Mouse (Mus musculus): ENCODE results near the gene Fam71b. TPM values are rescaled to one million over a fixed set of nuclear protein-coding genes. Genes with fewer than 3 reads are reported as not detected.
"Not testable (repeated sequence)": the region's sequence is repeated elsewhere in the genome, so short reads cannot be mapped to it uniquely, and the experiment has no call there.

Gene Fam71b
- polyA plus RNA-seq, 1 experiment from 2014 or later: not detected

DNA sequence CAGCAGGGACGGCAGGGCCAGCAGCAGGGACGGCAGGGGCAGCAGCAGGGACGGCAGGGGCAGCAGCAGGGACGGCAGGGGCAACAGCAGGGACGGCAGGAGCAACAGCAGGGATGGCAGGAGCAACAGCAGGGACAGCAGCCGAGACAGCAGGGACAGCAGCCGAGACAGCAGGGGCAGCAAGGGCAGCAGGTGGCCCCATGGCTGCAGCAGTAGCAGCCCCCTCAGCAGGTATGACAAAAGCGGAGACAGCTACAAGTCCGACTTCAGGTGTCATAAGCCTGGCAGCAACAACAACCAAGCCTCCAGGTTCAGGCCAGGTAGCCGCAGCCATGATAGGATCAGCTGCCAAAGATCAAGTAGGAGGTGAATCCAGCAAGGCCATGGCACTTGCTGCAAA is 10.4 kb downstream of the Fam71b start:
- Histone ChIP-seq H3K9me3 (replicated peaks) (no peaks in the 10 kb centered on the region), H3K27me3 (no peaks in the 10 kb centered on the region), H3K4me3 (no peak overlapping the region), H3K27ac (no peak overlapping the region), H3K36me3 (ENCODE audit: poor library complexity, severe bottlenecking) (no peaks in the 10 kb centered on the region), H3K4me2 (no peak overlapping the region), H3K4me1 (no peaks in the 10 kb centered on the region), H3K9ac (no peak overlapping the region)
- 42% methylated on average over 10 of the region's 10 CpGs for WGBS
- no peak for ATAC-seq

DNA sequence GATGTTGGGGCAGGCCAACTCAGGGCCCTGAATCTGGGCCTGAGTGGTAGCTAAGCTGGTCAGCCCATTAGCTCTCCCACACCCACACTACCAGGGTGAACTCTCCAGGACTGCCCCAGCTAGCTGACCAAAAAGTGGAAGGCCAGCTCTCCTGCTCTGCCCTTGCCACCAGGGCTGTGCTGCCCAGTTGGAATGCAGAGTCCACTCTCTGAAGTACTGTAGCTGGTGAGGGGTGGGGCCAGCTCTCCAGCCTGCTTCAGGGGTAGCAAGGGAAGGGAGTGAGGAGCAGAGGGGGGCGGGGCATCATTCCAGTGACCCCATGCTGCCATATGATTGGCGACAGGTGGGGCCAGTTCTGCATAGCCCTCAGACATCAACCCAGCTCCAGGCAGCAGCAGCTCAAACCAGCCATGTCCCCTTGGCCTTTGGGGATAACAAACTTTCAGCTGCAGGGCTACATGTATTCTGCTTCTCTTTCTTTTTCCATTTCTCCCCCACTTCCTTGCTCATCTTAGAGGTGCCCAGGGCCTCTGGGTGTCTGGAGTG is 13.7 kb downstream of the Fam71b start:
- Histone ChIP-seq H3K36me3 (ENCODE audit: poor library complexity, severe bottlenecking) (no peaks in the 10 kb centered on the region), H3K9me3 (replicated peaks) (no peaks in the 10 kb centered on the region), H3K27me3 (no peaks in the 10 kb centered on the region), H3K4me3 (no peak overlapping the region), H3K4me2 (no peak overlapping the region), H3K27ac (no peak overlapping the region), H3K9ac (no peak overlapping the region), H3K4me1 (no peaks in the 10 kb centered on the region)
- WGBS: 63% methylated on average over 2 of the region's 2 CpGs
- no peak for ATAC-seq

DNA sequence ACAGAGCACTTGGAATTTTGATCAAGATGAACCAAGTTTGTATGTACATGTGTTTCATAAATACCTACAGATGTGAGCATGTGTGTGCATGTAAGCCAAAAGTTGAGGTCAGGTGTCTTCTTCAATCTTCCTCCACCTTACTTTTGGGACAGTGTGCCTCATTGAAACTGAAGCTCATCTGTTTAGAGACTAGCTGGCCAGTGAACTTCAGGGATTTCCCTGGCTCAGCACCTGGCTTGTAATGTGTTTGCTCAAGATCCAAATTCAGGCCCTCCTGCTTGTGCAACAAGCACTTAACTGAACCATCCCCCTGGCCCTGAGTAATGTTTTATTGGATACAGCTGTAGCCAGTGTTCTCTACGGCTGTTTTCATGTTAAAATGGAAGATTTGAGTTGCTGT is 22.1 kb downstream of the Fam71b start:
- Histone ChIP-seq H3K27me3 (no peaks in the 10 kb centered on the region), H3K9me3 (replicated peaks) (no peaks in the 10 kb centered on the region), H3K4me3 (no peak overlapping the region), H3K9ac (no peak overlapping the region), H3K27ac (no peak overlapping the region), H3K36me3 (ENCODE audit: poor library complexity, severe bottlenecking) (no peaks in the 10 kb centered on the region), H3K4me2 (no peak overlapping the region), H3K4me1 (no peaks in the 10 kb centered on the region)
- WGBS: 81% methylated on average over 1 of the region's 1 CpGs
- no peak for ATAC-seq

DNA sequence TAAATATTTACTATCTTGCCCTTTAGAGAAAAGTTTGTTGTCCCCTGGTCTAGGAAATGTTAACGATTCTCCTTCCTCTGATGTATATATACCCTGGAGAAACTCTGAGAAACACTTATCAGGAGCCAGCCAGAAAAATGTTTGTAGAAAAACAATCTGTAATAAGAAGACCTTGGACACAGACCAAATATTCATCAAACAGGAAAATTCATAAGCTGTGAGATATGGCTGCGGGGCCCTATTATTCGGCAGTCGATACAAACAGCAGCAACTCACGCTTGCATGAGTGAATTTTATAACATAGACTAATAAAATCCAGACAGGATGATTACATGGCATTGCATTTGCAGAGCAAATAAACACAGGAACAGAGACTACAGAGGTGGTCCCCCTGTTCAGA is 22.5 kb downstream of the Fam71b start:
- H3K36me3 ChIP-seq (ENCODE audit: poor library complexity, severe bottlenecking): no peaks in the 10 kb centered on the region
- no peaks in the 10 kb centered on the region for H3K9me3 ChIP-seq (replicated peaks)
- H3K4me3 ChIP-seq: no peak overlapping the region
- H3K4me2 ChIP-seq: no peak overlapping the region
- 90% methylated on average over 5 of the region's 5 CpGs for WGBS
- H3K27me3 ChIP-seq: no peaks in the 10 kb centered on the region
- no peak overlapping the region for H3K27ac ChIP-seq
- no peak overlapping the region for H3K9ac ChIP-seq
- ATAC-seq: no peak
- no peaks in the 10 kb centered on the region for H3K4me1 ChIP-seq

DNA sequence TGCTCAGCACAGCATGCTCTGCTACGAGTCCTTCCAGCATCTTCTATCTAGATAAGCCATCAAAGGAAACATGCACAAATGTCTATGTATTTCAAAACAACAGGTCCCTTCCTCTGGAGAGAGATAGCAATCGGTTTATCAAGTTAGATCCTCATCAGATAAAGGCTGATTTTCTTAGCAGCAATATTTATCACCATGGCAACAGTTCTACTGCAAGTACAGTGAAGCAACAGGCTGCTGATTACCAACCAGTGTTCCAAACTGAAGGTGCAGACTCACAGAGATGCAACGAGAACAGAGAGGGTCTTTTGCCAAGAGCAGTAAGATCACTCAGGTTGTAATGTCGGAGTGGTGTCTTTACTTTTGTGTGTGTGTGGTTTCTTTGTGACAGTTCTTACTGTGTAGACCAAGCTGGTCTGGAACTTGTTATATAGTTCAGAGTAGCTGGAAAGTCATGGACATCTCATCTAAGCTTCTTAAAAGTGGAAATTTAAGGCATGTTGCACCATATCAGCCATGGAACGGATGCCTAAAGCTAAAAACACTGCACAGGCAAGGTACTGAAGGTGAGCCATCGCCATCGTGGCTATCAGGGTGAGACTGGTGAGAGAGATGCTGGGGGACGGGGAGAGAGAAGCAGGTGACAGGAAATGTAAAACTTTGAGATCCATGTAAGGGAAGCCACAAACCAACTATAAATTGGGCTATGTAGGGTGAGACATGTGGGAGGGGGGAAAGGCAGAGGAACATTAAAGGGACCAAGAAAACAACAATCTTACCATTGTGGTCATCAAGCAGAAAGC is 24.9 kb downstream of the Fam71b start:
- WGBS: 88% methylated on average over 8 of the region's 8 CpGs
- no peak for ATAC-seq
- no peak overlapping the region for H3K27ac ChIP-seq

DNA sequence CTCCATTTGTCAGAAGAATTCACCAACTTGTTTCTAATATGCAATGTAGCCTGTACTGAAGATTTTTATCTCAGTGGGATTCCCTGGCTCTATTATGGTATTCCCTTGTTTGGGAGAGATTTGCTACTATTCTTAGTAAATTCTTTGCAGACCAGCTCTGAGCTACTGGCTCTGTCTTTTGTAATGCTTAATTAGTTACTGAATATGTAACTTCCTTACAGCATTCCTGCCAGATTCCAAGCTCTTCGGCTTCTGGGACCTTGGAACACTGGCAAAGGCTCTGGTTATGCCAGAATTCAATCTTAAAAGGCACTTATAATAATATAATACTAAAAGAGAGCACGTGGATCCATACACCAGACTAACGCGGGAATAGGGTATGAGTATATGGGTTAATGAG is 31.8 kb downstream of the Fam71b start:
- H3K9ac ChIP-seq; H3K36me3 ChIP-seq (ENCODE audit: poor library complexity, severe bottlenecking); H3K4me2 ChIP-seq; H3K9me3 ChIP-seq (replicated peaks); H3K27me3 ChIP-seq; ATAC-seq; H3K27ac ChIP-seq; H3K4me1 ChIP-seq; H3K4me3 ChIP-seq: not testable (repeated sequence)
- WGBS: 36% methylated on average over 4 of the region's 4 CpGs

More for the DNA sequence above, 24.9 kb downstream of the Fam71b start:
- no peaks in the 10 kb centered on the region for H3K9me3 ChIP-seq (replicated peaks)
- no peaks in the 10 kb centered on the region for H3K4me1 ChIP-seq
- H3K4me2 ChIP-seq: no peak overlapping the region
- no peaks in the 10 kb centered on the region for H3K36me3 ChIP-seq (ENCODE audit: poor library complexity, severe bottlenecking)
- H3K9ac ChIP-seq: no peak overlapping the region
- no peaks in the 10 kb centered on the region for H3K27me3 ChIP-seq
- H3K4me3 ChIP-seq: no peak overlapping the region

DNA sequence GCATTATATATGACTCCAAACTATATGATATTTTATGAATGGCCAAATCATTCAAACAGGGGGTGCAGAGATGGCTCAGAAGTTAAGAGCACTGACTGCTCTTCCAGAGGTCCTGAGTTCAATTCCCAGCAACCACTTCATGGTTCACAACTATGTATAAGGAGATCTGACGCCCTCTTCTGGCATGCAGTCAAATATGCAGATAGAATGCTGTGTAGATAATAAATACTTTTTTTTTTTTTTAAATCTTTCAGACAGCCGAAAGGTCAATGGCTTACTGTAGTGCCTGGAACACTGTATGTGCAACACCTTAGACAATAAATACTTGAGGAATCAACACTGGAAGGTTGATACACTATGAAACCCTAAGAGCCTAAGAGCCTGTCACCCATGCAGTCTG is 33.8 kb downstream of the Fam71b start:
- Histone ChIP-seq H3K4me1 (no peaks in the 10 kb centered on the region), H3K36me3 (ENCODE audit: poor library complexity, severe bottlenecking) (no peaks in the 10 kb centered on the region), H3K27me3 (no peaks in the 10 kb centered on the region), H3K9me3 (replicated peaks) (no peaks in the 10 kb centered on the region), H3K4me3 (no peak overlapping the region), H3K9ac (no peak overlapping the region), H3K27ac (no peak overlapping the region), H3K4me2 (no peak overlapping the region)
- ATAC-seq: no peak
- 90% methylated on average over 2 of the region's 2 CpGs for WGBS

DNA sequence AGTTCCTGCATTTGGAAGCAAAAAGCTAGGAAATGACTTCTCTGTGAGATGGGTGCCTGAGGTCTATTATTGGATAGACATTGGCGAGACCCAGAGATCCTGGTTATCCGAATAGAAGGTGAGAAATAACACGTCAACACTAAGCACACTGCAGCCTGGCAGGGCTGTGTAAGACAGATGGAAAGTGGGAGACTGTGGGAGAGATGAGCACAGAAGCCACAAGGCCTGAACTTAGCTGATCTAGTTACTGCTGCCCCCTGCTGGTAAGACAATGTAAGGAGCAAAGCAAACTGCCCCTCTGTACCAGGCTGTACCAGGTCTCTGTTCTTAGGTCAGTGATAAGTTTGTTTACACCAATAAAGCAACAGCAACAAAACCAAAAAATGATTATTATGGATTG is 34.8 kb downstream of the Fam71b start:
- WGBS: 21% methylated on average over 3 of the region's 3 CpGs
- Histone ChIP-seq H3K9ac (no peak overlapping the region), H3K27ac (no peak overlapping the region)

DNA sequence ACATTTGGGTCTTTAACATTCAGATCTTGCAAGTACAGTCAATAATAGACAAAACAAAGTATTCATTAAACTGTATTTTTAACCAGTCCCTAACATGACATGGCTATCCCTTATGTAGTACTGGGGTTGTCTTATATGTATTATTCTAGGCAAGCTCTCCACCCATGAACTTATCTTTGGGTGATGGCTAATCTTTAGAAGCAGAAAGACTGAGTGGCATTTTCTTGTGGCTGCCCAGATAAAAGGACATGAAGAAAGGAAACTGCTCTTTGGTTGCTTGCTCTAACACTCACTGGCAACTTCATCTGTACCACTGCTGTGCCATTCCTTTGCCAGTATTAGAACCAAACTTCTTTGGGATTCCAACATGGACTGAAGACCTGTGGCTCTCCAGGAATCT is 39.0 kb downstream of the Fam71b start:
- Histone ChIP-seq H3K27ac (no peak overlapping the region), H3K9me3 (replicated peaks) (no peaks in the 10 kb centered on the region), H3K4me1 (peaks cover 11% of the 10 kb centered on the region), H3K4me2 (no peak overlapping the region), H3K4me3 (no peak overlapping the region), H3K27me3 (no peaks in the 10 kb centered on the region), H3K36me3 (ENCODE audit: poor library complexity, severe bottlenecking) (peaks cover 8% of the 10 kb centered on the region), H3K9ac (no peak overlapping the region)
- no peak for ATAC-seq

More for the DNA sequence above, 34.8 kb downstream of the Fam71b start:
- Histone ChIP-seq H3K4me1 (peaks cover 2% of the 10 kb centered on the region; the same call in 1 of the 2 replicates), H3K27me3 (no peaks in the 10 kb centered on the region), H3K36me3 (ENCODE audit: poor library complexity, severe bottlenecking) (no peaks in the 10 kb centered on the region), H3K4me3 (no peak overlapping the region), H3K9me3 (replicated peaks) (no peaks in the 10 kb centered on the region), H3K4me2 (no peak overlapping the region)
- ATAC-seq: peak; percentile 94

DNA sequence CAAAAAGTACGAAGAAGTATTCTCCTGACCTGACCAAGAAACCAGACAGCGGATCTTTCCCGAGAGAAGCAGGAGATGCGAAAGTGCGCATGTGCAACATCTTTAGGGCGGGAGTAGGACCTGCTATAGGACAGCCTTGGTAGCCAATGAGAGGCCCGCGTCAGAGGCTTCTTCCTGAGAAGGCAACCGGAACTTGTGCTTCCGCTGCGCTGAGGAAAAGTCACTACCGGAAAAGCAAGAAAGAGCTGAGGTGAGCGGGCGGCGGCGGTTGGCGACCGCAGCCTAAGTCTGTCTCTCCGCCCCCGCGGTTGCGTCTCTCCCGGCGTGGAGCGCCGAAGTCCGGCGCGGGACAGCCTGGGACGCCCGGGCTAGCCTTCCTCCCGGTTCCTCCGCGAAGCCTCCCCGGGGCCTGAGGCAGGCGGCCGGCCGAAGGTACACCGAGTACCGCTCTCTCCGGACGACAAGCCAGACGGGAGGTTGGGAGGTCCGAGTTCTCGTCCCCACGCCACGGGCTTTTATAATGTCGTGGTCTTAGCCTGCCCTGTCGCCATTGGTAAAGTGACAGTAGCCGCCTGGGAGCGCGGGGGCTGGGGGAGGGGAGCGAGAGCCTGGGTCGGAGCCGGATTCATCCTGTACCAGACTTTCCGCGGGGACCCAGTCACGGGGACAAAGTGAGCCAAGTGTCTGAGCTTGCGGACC is 40.5 kb downstream of the Fam71b start, which contains the start of gene Med7:
Med7 (plus strand) TSS at position 166 of the 699 bp plus-strand sequence.
- Histone ChIP-seq H3K4me3 (peak within 1 kb of the TSS; percentile 96), H3K36me3 (ENCODE audit: poor library complexity, severe bottlenecking) (peaks cover 20% of the 10 kb centered on the region), H3K9ac (peak within 1 kb of the TSS; percentile 89), H3K27ac (peak within 1 kb of the TSS; percentile 83), H3K4me1 (peaks cover 11% of the 10 kb centered on the region), H3K27me3 (no peaks in the 10 kb centered on the region), H3K4me2 (peak within 1 kb of the TSS; percentile 84), H3K9me3 (replicated peaks) (no peaks in the 10 kb centered on the region)
- under 1% methylated on average over 59 of the region's 59 CpGs for WGBS
- ATAC-seq: peak; percentile 100

DNA sequence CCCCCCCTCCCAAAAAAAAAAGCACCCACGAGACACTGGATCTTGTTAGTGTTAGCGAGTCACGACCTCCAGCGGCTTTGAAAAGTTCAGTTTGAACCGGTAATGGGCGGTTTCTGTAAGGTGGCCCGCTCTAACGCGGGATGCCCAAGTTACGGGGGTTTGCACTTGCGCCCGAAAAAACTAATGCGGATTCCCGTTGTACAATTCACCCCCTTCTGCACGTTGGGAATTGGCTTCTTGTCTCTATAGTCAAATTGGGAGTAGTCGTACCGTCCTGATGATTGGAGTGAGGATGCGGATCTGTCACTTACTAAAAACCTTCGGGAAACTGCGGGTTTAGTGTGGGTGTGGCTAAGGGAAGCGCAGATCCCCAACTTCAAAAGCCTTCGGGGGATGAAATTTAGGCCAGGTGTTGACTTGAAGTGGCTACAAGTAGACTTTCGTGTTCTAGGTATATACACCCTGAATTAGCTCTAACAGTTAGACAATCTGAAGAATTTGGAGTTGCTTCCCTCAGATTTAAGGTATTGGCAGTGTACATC is 41.2 kb downstream of the Fam71b start:
- Histone ChIP-seq H3K4me1 (peaks cover 11% of the 10 kb centered on the region), H3K9ac (peak overlapping the region; percentile 89), H3K27me3 (no peaks in the 10 kb centered on the region), H3K9me3 (replicated peaks) (no peaks in the 10 kb centered on the region), H3K27ac (no peak overlapping the region), H3K36me3 (ENCODE audit: poor library complexity, severe bottlenecking) (peaks cover 27% of the 10 kb centered on the region), H3K4me2 (peak overlapping the region; percentile 84), H3K4me3 (peak overlapping the region; percentile 96)
- 2% methylated on average over 23 of the region's 23 CpGs for WGBS
- peak; percentile 9 for ATAC-seq

DNA sequence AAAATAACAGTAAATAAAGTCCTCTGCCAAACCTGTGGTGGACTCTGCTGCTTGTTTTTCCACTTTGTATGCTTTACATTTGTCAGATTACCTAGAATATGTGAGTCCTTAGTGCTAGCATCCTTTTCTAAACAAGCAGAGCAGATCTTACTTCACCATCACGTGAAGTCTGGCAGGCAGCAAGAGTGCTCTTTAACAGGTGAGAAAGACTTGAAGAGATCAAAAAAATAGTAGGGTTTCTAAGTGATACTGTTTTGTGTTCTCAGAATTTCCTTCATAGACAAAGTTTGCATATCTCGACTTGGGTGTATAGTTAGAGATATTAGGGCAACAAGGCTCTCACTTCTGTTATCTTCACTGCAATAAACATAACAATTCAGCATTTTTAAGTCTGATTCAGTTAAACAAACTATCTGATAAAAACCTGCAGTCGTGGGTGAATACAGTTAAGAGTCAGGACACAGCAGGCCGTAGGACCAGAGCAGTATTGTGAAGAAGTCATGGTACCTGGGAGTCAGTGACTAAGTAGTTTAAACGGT is 42.7 kb downstream of the Fam71b start:
- H3K4me2 ChIP-seq: no peak overlapping the region
- no peak for ATAC-seq
- WGBS: 94% methylated on average over 5 of the region's 5 CpGs
- H3K27me3 ChIP-seq: no peaks in the 10 kb centered on the region
- no peak overlapping the region for H3K4me3 ChIP-seq
- H3K36me3 ChIP-seq (ENCODE audit: poor library complexity, severe bottlenecking): peaks cover 40% of the 10 kb centered on the region
- no peak overlapping the region for H3K9ac ChIP-seq
- no peaks in the 10 kb centered on the region for H3K9me3 ChIP-seq (replicated peaks)
- H3K4me1 ChIP-seq: peaks cover 11% of the 10 kb centered on the region
- no peak overlapping the region for H3K27ac ChIP-seq

Data from forebrain, embryonic 13.5 days (tissue).